Mouse (Mus musculus) left cerebral cortex, adult 11 months (tissue): Measurements from ENCODE around the gene Cnot4.
"Not testable (repeated sequence)": the region's sequence is repeated elsewhere in the genome, so short reads cannot be mapped to it uniquely, and the experiment has no call there.

Source experiments
- DNase-seq: peaks from one replicate; pipeline ENCODE4 v3.0.0; 2022; ENCODE audit warnings: low spot score

Gene Cnot4

DNA sequence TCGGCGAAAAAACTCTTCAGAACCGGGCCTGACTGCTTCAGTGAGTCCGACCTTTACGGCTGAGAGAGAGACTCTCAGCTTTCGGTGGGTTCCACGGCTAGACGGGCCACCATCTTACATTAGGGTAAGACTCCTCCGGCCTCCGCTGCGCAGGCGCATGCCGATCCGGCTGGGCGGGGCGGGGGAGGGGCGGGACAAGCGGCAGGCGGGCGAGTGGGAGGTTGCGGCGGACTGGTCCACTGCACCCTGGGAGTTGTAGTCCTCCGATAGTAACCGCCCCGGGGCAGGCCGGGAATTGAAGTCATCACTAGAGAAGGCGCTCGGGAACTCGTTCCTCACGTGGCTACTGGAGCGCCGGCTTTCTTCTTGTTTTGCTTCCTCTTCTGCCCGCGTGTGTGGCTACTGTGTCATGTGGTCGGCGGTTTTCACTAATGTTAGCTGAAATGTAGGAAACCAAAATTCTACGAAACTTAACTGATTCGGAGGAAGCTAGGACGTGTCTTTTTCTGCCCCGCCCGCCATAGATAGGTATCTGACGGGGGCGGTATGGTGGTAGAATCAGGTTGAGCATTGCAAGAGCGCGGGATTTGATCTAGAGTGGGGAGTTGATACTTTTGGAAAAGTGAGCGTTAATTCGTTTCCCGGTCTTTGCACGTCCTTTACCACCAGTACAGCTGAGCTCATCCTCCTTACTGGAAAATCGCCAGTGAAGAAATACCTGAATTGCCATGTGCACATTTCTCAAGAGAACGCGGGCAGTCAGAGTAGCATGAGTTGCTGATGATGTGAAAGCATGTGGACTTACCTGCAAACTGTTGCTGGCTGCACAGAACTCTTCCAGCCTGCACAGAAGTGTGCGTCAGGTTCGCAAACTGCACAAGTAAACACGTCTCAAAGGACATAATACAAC is at the start of gene Cnot4:
Gene Cnot4 (minus strand): TSS at position 146 of the 910 bp plus-strand sequence.
- DNase-seq, result peak; percentile 98

DNA sequence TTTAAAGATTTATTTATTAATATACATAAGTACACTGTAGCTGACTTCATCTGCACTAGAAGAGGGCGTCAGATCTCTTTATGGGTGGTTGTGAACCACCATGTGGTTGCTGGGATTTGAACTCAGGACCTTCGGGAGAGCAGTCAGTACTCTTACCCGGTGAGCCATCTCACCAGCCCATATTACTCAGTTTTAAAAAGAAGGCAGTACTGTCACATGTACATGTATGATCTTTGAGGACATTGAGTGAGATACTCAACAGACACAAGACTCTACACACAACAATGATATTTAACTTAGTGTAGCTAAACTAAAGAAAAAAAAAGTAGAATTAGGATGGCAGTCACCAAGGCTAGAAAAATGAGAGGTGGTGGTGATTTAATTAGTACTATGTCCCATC is 45.8 kb upstream of the Cnot4 start:
- DNase-seq, result not testable (repeated sequence)

DNA sequence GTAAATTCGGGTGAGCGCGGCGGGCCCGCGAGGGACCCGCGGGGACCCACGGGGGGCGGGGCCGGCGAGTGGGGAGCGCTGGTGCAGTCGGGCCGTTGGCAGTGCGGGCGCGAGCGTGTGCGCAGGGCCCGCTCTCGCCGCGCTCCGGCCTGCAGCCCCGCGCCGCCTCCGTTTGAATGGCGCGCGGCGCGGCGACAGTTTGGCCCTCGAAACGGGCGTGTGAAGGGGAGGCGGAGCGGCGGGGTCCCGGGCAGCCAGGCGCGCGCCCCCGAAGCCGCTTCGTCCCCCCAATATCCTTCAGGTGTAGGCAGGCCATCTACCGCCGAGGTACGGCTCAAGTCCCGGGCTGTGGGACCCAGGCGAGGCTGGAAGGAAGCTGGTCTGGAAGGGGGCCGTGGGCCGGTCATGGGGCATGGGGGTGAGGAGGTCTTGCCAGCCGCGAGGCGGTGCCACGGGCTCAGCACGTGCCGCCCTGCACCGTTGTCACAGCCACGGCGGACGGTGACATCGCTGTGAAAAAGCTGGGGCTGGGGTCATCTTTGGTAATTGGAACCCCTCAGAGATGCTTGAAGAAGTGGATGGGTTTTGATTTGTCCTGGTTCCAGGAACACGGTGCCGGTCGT is 44.2 kb upstream of the Cnot4 start:
- peak; percentile 4 for DNase-seq

DNA sequence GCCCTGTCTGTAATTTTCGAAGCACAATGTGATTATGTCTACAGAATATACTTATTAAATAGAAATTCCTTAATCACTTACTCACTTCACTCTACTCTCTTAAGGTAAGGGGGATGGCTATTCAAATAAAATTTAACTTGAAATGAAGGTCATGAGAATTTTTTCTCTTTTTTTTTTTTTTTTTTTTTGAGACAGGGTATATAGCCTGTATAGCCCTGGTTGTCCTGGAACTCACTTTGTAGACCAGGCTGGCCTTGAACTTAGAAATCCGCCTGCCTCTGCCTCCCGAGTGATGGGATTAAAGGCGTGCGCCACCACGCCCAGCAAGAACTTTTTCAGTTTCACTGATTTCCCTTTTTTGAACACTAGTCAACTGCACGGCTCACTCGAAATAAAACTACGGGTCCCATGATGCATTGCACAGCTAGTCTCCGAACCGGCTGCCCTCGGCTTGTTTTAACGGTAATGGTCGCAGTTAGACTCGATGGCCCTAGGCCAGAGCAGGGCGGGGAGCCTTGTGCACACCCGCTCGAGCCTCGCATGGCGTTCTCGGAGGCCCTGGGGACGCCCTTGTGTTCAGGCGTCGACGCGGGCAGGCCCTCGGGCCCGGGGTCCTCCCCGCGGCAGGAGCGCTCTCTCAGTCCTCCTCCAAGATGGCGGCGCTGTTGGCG is 43.6 kb upstream of the Cnot4 start, which contains the start of gene Nup205:
Gene Nup205 (plus strand): TSS at position 443 of the 671 bp plus-strand sequence.
- peak; percentile 73 for DNase-seq

DNA sequence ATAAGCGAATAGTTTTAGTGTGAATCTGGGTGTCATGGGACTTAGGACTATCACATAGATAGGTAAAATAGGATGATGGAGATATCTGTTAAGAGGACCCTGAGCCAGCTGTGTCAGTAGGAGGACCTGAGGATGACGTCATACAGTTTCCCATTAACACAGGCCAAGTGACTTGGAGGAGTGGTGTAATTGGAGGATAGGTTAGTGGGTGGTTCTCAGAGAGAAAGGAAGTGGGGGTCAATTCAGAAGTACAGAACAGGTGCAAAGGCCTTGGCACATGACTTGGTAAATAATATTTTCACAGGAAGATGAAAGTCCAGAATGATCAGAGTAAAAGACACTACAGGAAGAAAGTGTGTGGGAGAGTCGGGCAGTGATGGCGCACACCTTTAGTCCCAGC is 39.7 kb upstream of the Cnot4 start:
- no peak for DNase-seq

DNA sequence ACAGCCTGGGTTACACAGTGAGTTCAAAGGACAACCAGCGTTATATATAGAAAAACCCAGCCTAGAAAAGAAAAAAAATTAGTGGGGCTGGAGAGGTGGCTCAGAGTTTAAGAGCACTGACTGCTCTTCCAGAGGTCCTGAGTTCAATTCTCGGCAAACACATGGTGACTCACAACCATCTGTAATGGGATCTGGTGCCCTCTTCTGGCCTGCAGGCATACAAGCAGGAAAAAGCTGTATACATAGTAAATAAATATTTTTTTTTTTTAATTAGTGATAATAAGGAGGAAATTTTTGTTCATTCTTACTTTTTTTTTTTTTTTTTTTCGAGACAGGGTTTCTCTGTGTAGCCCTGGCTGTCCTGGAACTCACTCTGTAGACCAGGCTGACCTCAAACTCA is 38.5 kb upstream of the Cnot4 start:
- not testable (repeated sequence) for DNase-seq

DNA sequence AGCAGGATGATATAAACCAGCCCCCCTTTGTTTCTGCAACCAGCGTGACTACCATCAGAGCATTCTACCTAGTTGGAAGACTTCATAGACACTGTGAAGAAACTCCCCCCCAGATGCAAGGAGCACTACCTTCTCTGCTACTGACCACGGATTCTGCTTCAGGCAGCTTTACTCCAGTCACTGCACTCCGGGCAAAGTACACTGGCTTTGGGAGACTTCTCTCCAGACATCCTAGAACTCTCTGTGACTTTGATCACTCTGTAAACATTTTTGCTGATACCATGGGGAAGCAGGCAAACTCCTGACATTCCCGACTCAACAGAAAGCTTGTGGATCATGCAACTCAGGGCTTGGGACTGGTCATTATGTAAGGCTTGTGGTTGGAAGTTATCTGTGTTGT is 35.7 kb upstream of the Cnot4 start:
- no peak for DNase-seq

DNA sequence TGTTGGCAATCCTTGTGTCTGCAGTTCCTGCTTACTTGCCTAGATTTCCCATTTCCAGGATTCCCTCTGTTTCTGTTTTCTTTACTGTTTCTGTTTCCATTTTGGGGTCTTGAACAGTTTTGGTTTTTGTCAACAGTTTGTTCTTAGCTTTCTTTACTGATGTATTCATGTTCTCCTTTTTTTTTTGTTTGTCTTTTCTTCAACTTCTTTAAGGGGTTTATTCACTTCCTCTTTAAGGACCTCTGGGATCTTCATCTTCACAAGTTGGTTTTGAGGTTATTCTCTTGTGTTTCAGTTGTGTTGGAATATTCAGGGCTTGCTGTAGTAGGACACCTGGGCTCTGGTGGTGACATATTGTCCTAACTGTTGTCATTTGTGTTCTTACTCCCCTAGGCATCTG is 21.0 kb upstream of the Cnot4 start:
- no peak for DNase-seq

DNA sequence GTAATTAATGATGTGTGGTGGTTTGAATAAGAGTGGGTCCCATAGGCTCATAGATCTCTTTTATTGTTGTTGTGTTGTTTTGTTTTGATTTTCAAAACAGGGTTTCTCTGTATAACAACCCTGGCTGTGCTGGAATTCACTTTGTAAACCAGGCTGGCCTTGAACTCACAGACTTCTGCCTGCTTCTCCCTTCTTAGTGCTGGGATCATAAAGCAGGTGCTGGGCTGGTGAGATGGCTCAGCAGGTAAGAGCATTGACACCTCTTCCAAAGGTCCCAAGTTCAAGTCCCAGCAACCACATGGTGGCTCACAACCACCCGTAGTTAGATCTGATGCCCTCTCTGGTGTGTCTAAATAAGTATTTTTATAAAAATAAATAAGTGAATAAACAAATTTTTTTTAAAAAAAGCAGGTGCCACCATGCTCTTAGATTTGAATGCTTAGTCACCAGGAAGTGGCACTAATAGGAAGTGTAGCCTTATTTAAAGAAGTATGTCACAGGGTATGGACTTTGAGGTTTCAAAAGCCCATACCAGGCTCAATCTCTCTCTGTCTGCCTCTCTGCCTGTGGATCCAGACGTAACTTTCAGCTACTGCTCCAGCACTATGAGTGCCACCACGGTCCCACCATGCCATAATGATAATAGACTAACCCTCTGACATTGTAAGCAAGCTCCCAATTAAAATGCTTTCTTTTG is 14.3 kb upstream of the Cnot4 start:
- DNase-seq, result no peak

DNA sequence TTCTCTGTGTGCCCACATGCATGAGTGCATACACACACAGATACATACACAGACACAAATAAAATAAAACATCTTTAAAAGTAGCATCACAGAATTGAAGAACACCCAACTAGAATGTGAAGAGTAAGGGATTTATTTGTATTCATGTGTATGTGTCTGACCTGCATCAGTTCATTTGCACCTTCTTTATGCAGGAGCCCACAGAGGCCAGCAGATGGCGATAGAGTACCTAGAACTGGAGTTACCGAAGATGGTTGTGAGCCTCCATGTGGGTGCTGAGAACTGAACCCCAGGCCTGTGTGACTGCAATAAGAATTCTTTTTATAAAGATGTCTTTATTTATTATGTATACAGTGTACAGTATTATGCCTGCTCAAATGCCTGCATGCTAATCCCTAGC is 12.0 kb upstream of the Cnot4 start:
- DNase-seq, result no peak

DNA sequence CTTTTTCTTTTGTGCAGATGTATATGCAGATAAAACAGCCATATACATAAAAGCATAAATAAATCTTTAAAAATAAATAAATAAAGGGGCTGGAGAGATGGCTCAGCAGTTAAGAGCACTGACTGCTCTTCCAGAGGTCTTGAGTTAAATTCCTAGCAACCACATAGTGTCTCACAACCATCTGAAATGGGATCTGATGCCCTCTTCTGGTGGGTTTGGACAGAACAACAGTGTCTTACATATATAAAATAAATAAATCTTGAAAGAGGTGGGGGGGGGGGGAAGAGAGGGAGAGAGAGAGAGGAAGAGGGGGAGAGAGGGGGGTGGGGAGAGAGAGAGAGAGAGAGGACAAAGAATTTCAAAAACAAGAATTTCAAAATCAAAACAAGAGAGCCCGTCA is 6.8 kb upstream of the Cnot4 start:
- no peak for DNase-seq

DNA sequence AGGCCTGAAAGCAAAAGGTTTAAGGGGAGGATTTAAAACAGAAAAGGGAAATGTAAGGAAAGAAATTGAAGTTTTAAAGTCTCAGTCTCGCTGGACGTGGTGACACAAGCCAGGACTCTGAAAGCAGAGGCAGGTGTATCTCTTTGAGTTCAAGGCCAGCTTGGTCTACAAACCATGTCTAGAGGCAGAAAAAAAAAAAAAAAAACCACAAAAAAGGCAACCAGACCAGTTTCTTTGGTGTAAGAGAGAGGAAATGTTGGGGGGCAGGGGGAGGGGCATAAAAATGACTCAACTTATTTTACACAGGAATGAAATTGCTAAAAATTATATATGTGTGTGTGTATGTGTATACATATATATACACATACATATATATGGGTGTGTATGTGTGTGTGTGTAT is 1.3 kb upstream of the Cnot4 start:
- DNase-seq, result no peak

DNA sequence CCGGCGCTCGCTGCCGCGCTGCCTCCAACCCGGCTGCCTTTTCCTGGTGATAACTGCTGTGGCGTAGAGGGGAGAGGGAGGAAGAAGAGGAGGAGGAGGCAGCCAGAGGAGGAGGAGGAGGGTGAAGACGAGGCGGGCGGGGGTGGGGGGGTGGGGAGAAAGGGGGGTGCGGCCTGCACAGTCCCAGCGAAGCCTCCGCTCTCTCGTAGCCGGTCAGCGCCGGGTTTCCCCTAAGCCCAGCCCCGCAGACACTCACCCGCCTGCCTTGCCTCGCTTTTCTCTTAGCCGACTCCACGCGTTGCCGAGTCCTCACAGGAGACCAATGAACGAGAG is 312 bp downstream of the Cnot4 start:
- DNase-seq, result no peak

DNA sequence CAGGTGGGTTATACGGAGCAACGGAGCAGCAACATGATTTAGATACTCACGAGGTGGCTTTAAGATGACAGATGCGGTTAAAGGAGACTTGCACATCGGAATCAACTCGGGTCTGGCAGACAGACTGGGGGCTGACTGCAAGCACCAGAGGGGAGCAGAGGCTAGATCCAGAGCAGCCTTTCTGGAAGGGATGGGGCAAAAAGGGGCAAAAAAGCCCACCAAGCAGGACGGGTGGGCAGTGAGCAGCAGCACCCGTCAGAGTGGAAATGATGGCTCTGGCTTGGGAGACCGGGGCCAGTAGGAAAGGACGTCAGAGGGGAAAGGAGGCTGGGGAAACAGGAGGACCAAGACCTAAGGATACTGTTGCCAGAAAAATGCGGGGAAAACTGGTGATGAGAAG is 718 bp downstream of the Cnot4 start:
- no peak for DNase-seq

DNA sequence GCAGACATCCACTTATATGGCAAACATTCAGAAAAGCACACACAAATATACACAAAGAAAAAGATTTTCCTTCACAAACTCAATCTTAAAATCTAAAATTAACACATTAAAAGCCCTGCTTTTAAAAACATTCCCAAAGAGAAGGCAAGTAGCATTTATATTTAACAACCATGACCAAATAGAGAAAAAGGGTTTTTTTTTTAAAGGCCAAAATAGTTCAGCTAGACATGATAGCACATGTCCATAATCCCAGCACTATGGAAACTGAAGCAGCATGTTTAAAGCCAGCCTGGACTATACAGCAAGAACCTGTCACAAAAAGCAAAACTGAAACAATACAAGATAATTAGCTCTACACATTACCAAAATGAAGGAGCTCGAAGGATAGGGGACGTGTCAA is 11.0 kb downstream of the Cnot4 start:
- DNase-seq, result no peak

DNA sequence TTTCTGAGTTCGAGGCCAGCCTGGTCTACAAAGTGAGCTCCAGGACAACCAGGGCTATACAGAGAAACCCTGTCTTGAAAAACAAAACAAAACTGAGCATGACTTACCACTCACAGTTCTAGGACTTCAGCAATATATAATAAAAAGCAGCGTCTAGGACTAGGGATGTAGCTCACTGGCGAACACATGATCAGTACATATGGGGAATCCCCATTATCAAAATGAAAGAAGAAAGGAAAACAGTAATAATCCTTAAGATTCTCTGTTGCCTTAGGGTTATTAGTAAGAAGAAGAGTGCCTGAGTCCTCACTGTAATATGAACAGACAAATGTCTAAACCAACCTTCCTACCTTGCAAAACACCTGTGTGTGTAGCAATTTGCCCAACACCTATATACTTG is 11.6 kb downstream of the Cnot4 start:
- DNase-seq, result no peak

DNA sequence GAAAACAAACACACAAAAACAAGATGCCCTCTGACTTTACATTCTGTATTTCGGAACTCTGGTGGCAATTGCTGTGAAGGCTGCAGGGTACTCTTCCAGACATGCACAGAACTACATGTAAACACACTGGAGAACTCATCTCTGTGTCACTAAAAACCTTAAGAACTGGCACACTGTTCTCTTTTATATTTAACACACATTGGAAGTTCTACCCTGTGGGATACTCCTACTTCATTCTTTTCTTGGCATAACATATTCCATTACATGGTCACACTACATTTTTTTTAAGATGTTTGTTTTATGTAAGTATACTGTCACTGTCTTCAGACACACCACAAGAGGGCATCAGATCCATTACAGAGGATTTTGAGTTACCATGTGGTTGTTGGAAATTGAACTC is 31.1 kb downstream of the Cnot4 start:
- DNase-seq, result no peak

DNA sequence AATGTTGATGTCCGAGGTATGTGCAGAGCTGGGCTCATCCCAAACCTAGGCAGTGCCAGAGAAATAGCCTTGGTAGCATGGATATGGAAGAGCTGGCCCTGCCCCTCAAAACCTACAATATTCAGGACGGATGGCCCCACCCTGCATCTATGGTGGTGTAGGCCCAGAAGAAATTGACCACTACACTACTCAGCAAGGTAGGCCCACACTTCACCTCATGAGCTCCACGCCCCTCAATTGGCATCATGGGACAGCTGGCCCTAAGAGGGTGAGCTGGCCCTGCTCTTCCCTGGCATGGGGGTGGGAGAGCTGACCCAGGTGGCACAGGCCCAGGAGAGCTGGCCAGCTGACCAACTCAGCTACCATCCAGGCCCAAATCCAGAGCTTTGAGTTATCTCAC is 48.6 kb downstream of the Cnot4 start:
- no peak for DNase-seq

DNA sequence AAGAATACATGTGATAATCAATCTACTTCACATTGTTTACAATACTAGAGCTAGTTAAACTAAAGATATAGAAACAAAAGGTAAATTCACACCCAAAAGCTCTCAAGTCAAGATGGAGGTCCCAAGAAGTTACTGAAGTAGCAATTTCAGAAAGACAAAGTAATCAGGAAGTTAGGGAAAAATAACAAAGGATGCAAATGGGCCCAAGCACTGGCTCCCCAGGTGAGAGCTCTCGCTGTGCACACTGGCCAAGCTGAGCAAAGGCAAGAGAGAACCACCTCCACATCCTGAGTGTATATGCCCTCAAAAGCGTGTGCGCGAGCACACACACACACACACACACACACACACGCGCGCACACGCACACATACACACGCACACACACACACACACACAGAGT is 58.4 kb downstream of the Cnot4 start:
- no peak for DNase-seq

DNA sequence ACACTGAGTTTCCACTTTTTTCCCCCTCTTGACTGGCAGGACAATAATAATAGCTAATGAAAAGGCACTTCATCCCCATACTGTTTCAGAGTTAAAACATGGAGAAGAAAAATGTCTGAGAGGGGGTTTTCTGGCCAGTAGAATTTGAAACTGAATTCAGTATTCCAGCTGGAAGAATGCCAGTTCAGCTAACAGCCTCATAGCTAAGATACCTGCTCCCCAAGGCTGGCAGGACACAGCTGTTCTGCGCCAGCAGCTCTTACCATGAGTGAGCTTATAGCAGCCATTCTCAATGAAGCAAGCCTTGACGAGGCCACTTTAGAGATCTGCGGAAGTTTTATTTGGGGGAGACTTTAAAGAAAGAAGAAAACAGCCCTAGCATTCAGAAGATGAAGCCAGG is 62.3 kb downstream of the Cnot4 start:
- DNase-seq, result no peak

DNA sequence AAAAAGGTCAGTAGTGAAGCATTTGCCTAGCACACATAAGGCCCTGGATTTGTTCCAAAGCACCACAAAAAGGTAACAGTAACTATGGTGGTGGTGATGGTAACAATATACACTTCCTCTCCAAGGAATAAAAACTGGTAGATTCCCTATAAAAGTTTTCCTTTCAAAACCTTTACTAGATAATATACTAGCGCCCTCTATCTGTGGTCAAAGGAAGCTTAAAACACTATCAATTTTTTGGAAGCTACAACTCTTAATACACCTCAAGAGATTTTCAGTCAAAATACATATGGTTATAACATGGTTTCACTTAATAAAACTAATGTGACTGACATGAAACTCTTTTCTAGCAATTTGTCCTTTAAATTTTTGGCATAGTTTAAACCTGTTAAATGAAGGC is 71.1 kb downstream of the Cnot4 start:
- DNase-seq, result no peak

DNA sequence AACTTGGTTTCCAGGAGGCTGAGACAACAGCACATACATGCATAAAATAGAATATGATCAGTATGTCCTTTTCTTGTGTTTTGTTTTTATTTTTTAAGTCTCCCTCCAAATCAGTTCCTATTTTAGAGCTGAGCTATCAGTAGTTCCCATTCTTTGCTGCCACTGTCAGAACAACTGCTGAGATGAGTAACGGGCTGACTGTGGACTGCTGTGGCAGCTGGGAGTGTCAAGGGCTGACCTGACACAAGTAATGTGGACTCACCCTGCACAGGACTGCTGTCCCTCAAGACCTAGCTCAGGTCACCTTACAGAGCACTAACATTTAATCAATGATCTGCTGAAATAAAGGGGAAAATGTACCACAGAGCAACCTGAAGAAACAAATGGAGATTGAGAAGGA is 90.4 kb downstream of the Cnot4 start:
- no peak for DNase-seq

DNA sequence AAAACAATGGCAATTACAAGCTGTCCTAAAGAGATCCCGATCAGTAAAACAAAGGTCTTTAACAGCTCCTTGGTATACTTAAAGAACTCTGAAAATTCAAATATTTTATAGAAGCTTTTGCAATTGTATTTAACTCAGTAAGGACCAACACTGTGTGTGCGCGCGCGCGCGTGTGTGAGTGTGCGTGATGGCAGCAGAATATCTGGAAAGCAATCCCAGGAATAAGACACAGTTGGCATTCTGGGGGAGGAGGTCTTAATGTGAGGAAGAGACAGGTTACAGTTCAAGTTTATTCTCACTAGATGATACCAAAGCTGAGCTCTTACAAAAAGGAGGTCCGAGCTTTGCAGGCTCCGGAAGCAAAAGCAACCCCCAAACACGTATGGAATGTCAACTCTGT is 100.2 kb downstream of the Cnot4 start:
- DNase-seq, result no peak
